Mouse (Mus musculus): ENCODE data around the gene Gm10197. TPM values are rescaled to one million over a fixed set of nuclear protein-coding genes. Genes with fewer than 3 reads are reported as not detected.
A peak's percentile ranks its signal among the peaks of the same experiment; 100 is the strongest.

Gene Gm10197
- polyA plus RNA-seq, 1 experiment from 2014 or later: not detected

- Histone ChIP-seq H3K4me2 (ENCODE audit: low read depth, low read length) (no peak overlapping the region), H3K27ac (replicated peaks; ENCODE audit: low read depth, low read length) (no peak overlapping the region)
- WGBS: 79% methylated on average over 2 of the region's 2 CpGs
Observed at GRCm38 (mm10) chr19:53364551-53364950, 7.0 kb downstream of the Gm10197 start.

GRCm38 (mm10) chr19:53362967-53363366 is 8.6 kb downstream of the Gm10197 start:
- H3K9ac ChIP-seq (replicated peaks; ENCODE audit: low read length): no peak overlapping the region
- 48% methylated on average over 2 of the region's 2 CpGs for WGBS
- no peaks in the 10 kb centered on the region for H3K36me3 ChIP-seq (replicated peaks; ENCODE audit: control insufficient read depth, insufficient read depth, low read depth, low read length)
- no peaks in the 10 kb centered on the region for H3K27me3 ChIP-seq (ENCODE audit: control insufficient read depth, insufficient read depth, low read length)
- H3K4me2 ChIP-seq (ENCODE audit: low read depth, low read length): no peak overlapping the region
- ATAC-seq (replicated peaks; ENCODE audit: insufficient number of reproducible peaks, low FRiP score, low TSS enrichment, low read depth) (no peak; the same call in 1 of the 2 replicates), DNase-seq (ENCODE audit: low spot score) (peak; percentile 47)
- no peaks in the 10 kb centered on the region for H3K4me1 ChIP-seq (ENCODE audit: control insufficient read depth, insufficient read depth, low read length)
- H3K4me3 ChIP-seq (ENCODE audit: low read depth, low read length): no peak overlapping the region
- no peaks in the 10 kb centered on the region for H3K9me3 ChIP-seq (replicated peaks; ENCODE audit: control insufficient read depth, low read length)
- H3K27ac ChIP-seq (replicated peaks; ENCODE audit: low read depth, low read length): no peak overlapping the region

More at GRCm38 (mm10) chr19:53364551-53364950, 7.0 kb downstream of the Gm10197 start:
- DNase-seq (ENCODE audit: low spot score) (no peak), ATAC-seq (replicated peaks; ENCODE audit: insufficient number of reproducible peaks, low FRiP score, low TSS enrichment, low read depth) (no peak)
- Histone ChIP-seq H3K27me3 (ENCODE audit: control insufficient read depth, insufficient read depth, low read length) (no peaks in the 10 kb centered on the region), H3K9me3 (replicated peaks; ENCODE audit: control insufficient read depth, low read length) (no peaks in the 10 kb centered on the region), H3K9ac (replicated peaks; ENCODE audit: low read length) (no peak overlapping the region), H3K4me1 (ENCODE audit: control insufficient read depth, insufficient read depth, low read length) (no peaks in the 10 kb centered on the region), H3K36me3 (replicated peaks; ENCODE audit: control insufficient read depth, insufficient read depth, low read depth, low read length) (no peaks in the 10 kb centered on the region), H3K4me3 (ENCODE audit: low read depth, low read length) (no peak overlapping the region)

- 80% methylated on average over 8 of the region's 8 CpGs for WGBS
- Histone ChIP-seq H3K4me1 (ENCODE audit: control insufficient read depth, insufficient read depth, low read length) (no peaks in the 10 kb centered on the region), H3K4me3 (ENCODE audit: low read depth, low read length) (no peak overlapping the region), H3K27ac (replicated peaks; ENCODE audit: low read depth, low read length) (no peak overlapping the region), H3K9ac (replicated peaks; ENCODE audit: low read length) (no peak overlapping the region), H3K9me3 (replicated peaks; ENCODE audit: control insufficient read depth, low read length) (no peaks in the 10 kb centered on the region), H3K4me2 (ENCODE audit: low read depth, low read length) (no peak overlapping the region), H3K36me3 (replicated peaks; ENCODE audit: control insufficient read depth, insufficient read depth, low read depth, low read length) (no peaks in the 10 kb centered on the region), H3K27me3 (ENCODE audit: control insufficient read depth, insufficient read depth, low read length) (no peaks in the 10 kb centered on the region)
- DNase-seq (ENCODE audit: low spot score) (no peak), ATAC-seq (replicated peaks; ENCODE audit: insufficient number of reproducible peaks, low FRiP score, low TSS enrichment, low read depth) (no peak)
Observed at GRCm38 (mm10) chr19:53360265-53360958, 11.2 kb downstream of the Gm10197 start.

GRCm38 (mm10) chr19:53359160-53360033 is 12.2 kb downstream of the Gm10197 start:
- Histone ChIP-seq H3K9me3 (replicated peaks; ENCODE audit: control insufficient read depth, low read length) (no peaks in the 10 kb centered on the region), H3K4me1 (ENCODE audit: control insufficient read depth, insufficient read depth, low read length) (no peaks in the 10 kb centered on the region), H3K27ac (replicated peaks; ENCODE audit: low read depth, low read length) (no peak overlapping the region), H3K4me2 (ENCODE audit: low read depth, low read length) (no peak overlapping the region), H3K36me3 (replicated peaks; ENCODE audit: control insufficient read depth, insufficient read depth, low read depth, low read length) (no peaks in the 10 kb centered on the region), H3K27me3 (ENCODE audit: control insufficient read depth, insufficient read depth, low read length) (no peaks in the 10 kb centered on the region), H3K9ac (replicated peaks; ENCODE audit: low read length) (no peak overlapping the region), H3K4me3 (ENCODE audit: low read depth, low read length) (no peak overlapping the region)
- no peak for DNase-seq (ENCODE audit: low spot score)
- no peak for ATAC-seq (replicated peaks; ENCODE audit: insufficient number of reproducible peaks, low FRiP score, low TSS enrichment, low read depth)
- WGBS: 80% methylated on average over 22 of the region's 22 CpGs

GRCm38 (mm10) chr19:53355065-53355464 is 16.5 kb downstream of the Gm10197 start:
- no peaks in the 10 kb centered on the region for H3K27me3 ChIP-seq (ENCODE audit: control insufficient read depth, insufficient read depth, low read length)
- 91% methylated on average over 16 of the region's 16 CpGs for WGBS
- H3K4me1 ChIP-seq (ENCODE audit: control insufficient read depth, insufficient read depth, low read length): no peaks in the 10 kb centered on the region
- ATAC-seq (replicated peaks; ENCODE audit: insufficient number of reproducible peaks, low FRiP score, low TSS enrichment, low read depth) (no peak), DNase-seq (ENCODE audit: low spot score) (no peak)
- no peak overlapping the region for H3K9ac ChIP-seq (replicated peaks; ENCODE audit: low read length)
- H3K9me3 ChIP-seq (replicated peaks; ENCODE audit: control insufficient read depth, low read length): no peaks in the 10 kb centered on the region
- H3K4me2 ChIP-seq (ENCODE audit: low read depth, low read length): no peak overlapping the region
- H3K36me3 ChIP-seq (replicated peaks; ENCODE audit: control insufficient read depth, insufficient read depth, low read depth, low read length): no peaks in the 10 kb centered on the region
- H3K4me3 ChIP-seq (ENCODE audit: low read depth, low read length): no peak overlapping the region
- no peak overlapping the region for H3K27ac ChIP-seq (replicated peaks; ENCODE audit: low read depth, low read length)

- 79% methylated on average over 7 of the region's 7 CpGs for WGBS
- H3K4me2 ChIP-seq (ENCODE audit: low read depth, low read length): no peak overlapping the region
Observed at GRCm38 (mm10) chr19:53354271-53355000, 17.1 kb downstream of the Gm10197 start.

GRCm38 (mm10) chr19:53353864-53354263 is 17.7 kb downstream of the Gm10197 start:
- 91% methylated on average over 7 of the region's 7 CpGs for WGBS
- no peak for DNase-seq (ENCODE audit: low spot score)
- H3K27ac ChIP-seq (replicated peaks; ENCODE audit: low read depth, low read length): no peak overlapping the region

More at GRCm38 (mm10) chr19:53354271-53355000, 17.1 kb downstream of the Gm10197 start:
- H3K4me3 ChIP-seq (ENCODE audit: low read depth, low read length): no peak overlapping the region
- H3K9ac ChIP-seq (replicated peaks; ENCODE audit: low read length): no peak overlapping the region
- no peaks in the 10 kb centered on the region for H3K9me3 ChIP-seq (replicated peaks; ENCODE audit: control insufficient read depth, low read length)
- no peak overlapping the region for H3K27ac ChIP-seq (replicated peaks; ENCODE audit: low read depth, low read length)
- ATAC-seq (replicated peaks; ENCODE audit: insufficient number of reproducible peaks, low FRiP score, low TSS enrichment, low read depth) (no peak), DNase-seq (ENCODE audit: low spot score) (no peak)
- no peaks in the 10 kb centered on the region for H3K36me3 ChIP-seq (replicated peaks; ENCODE audit: control insufficient read depth, insufficient read depth, low read depth, low read length)
- H3K27me3 ChIP-seq (ENCODE audit: control insufficient read depth, insufficient read depth, low read length): no peaks in the 10 kb centered on the region
- H3K4me1 ChIP-seq (ENCODE audit: control insufficient read depth, insufficient read depth, low read length): no peaks in the 10 kb centered on the region

More at GRCm38 (mm10) chr19:53353864-53354263, 17.7 kb downstream of the Gm10197 start:
- ATAC-seq (replicated peaks; ENCODE audit: insufficient number of reproducible peaks, low FRiP score, low TSS enrichment, low read depth): no peak
- H3K9me3 ChIP-seq (replicated peaks; ENCODE audit: control insufficient read depth, low read length): no peaks in the 10 kb centered on the region
- H3K4me1 ChIP-seq (ENCODE audit: control insufficient read depth, insufficient read depth, low read length): no peaks in the 10 kb centered on the region
- no peak overlapping the region for H3K9ac ChIP-seq (replicated peaks; ENCODE audit: low read length)
- H3K4me3 ChIP-seq (ENCODE audit: low read depth, low read length): no peak overlapping the region
- no peaks in the 10 kb centered on the region for H3K27me3 ChIP-seq (ENCODE audit: control insufficient read depth, insufficient read depth, low read length)
- H3K36me3 ChIP-seq (replicated peaks; ENCODE audit: control insufficient read depth, insufficient read depth, low read depth, low read length): no peaks in the 10 kb centered on the region
- no peak overlapping the region for H3K4me2 ChIP-seq (ENCODE audit: low read depth, low read length)
